Mouse (Mus musculus) CD4-positive, CD25-positive, alpha-beta regulatory T cell, adult 4 months (primary cell): Measurements from ENCODE around the gene Cabp7. TPM values are rescaled to one million over a fixed set of nuclear protein-coding genes. Genes with fewer than 3 reads are reported as not detected.
A peak's percentile ranks its signal among the peaks of the same experiment; 100 is the strongest.

Source experiments
- ATAC-seq: one replicate; pipeline ENCODE4 v1.8.0; 2017
- polyA plus RNA-seq, 2 experiments: library from polyadenylated mRNA; unstranded; fragments of 100-300 nt; shearing (Covaris generic); gene quantifications; one replicate each; pipeline ENCODE4 v1.2.1; 2017

Gene Cabp7
- polyA plus RNA-seq, 2 experiments from 2014 or later = 0.24 TPM; not detected in 1

DNA sequence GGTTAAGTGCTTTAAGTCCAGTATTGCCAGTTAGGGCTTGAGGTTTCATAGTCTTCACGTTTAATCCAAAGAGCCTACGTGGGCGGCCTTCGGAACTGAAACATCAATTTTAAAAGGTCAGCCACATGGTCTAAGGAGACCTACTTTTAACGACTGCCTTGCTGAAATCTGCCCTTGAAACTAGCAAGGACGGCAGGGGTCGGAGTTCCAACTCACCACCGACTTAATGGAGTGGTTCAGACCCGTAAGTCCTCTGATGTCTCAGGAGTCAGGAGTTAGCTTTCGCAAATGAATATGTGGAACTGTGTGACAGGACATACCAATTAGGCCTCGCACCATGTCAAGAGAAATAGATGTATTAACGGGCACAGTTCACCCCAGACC lies 42.9 kb downstream of the Cabp7 start:
- ATAC-seq = peak; percentile 2

DNA sequence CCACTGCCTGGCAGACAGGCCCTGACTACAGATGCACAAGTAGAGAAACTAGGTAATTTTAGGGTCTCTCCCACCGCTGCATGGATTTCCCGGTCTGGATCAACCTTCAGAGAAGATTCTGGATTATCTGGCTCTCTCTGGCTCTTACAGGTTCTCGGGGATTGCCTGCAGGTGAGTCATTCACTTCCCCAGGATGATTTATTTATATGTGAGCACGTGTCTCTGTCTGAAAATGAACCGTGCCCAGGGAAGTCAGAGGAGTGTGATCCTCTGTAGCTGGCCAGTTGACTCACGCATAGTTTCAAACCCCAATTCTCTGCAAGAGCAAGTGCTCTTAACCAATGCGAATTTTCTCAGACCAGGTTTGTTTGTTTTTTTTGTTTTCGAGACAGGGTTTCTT lies 45.9 kb downstream of the Cabp7 start:
- no peak for ATAC-seq

DNA sequence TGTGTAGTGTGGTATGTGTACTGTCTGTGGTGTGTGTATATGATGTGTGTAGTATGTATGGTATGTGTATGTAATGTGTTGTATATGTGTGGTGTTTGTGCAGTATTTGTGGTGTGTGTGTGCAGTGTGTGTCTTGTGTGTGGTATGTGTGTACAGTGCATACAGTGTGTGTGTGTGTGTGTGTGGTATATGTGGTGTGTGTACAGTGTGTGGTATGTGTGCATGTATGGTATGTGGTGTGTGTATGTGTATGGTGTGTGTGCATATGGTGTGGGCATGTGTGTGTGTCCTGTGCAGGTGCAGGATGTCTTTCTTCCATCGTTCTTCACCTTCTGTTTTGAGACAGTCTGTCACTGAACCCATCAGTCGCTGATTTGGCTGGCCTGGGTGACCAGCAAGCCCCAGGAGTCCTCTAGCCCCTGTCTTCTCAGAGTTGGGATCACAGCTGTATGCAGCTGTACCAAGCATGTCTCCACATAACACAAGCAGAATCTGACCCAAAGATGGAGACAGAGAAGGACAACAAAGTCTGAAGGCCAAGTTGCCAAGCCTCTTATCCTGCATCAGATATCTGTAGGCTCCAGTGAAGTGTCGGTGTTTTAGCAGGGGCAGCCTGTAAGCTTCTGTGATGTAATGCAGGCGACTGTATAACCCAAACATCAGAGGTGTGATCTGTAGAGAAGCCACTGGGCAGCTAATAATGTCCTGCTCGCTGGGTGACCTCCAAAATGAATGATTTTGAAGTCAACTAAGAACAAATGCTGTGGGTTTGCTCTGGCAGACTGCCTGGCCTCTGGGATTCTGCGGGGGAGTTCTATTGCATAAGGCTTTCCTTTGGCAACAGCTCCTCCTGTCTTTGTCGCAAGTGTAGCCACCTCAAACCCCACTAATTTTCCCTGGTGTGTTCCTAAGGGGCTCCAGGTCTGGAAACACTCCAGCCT lies 49.3 kb downstream of the Cabp7 start:
- ATAC-seq = no peak

DNA sequence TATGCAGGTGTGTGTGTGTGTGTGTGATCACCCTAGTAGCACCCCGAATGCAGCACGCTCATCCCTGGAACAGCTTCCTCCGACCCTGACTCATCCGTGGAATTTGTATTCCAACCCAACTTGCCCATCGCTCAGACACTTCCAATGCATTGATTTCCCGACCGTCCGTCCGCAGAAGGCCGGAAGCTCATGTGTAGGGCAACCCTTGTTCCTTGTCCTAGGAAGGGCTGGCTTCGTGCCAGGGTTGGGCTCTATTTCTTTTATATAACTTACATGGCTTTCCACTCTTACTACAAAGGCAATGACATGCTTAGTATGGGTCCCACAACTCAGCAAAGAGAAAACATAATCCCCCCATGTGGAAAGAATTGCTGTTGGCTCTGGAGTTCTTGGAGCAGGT lies 54.4 kb downstream of the Cabp7 start:
- ATAC-seq = no peak

DNA sequence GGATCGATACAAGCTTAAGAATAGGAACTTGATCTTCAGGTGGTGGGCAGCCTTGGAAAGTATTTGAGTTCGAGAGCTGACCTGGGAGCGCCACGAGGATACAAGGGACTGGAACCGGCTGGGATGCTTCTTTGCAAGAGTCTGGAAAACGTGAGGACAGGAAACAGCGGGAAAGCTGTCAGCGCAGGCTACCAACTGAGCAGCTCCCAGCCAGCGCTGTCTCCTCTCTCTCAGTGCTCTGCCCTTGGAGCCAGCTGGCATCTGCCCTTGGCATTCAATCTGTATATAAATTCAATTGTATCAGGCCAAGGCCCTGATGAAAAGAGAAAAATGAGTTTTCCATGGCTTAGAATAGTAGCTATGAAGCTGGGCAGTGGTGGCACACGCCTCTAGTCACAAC lies 55.4 kb downstream of the Cabp7 start:
- ATAC-seq = no peak

DNA sequence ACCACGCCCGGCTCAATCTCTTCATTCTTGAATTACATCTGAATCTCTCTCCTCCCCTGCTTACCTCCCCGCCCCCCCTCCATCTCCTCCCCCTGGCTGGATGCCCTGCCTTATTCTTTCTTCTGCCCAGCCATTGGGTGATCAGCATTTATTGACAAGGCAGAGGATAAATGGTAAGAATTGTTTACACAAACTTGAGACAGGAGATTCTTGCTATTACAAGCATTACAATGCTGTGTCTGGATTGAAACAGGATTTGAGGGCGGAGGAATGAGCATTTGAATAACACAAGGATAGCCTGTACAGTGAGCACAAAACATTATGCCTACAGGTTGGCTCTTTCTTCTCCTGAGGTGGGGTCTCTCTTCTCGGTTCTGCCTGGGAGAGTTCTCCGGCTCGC lies 56.2 kb downstream of the Cabp7 start:
- no peak for ATAC-seq

DNA sequence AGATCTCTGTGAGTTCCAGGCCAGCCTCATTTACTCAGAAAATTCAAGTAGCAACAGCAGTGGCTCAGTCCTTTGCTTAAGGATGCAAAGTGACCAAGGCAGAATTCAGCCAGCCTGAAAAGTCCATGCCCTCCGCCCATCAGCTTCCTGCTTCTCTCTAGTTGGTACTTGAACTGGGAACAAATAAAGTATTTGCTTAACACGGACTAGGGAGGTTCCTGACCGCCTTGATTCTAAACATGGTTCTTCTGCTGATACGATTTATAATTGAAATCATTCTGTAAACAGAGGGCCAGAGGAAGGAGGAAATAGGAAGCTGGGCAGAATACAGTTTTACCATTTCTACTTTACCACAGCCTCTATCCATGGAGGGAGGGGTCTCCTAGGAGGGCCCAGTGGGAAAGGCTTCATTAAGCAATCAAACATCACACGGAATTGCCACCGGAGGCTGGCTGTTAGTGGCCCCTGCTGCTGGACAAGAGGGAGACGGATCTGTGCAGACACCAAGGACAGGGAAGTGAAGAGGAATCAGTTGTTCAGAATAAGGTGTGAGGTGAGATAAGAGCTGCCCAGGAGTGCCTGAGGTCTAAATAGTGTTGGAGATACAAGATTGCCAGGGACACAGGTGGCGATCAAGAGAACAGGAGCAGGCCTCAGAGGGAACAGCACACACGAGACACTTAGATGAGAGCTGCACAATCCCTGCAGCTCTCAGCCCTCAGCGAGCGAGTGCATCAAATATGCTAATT lies 57.8 kb downstream of the Cabp7 start:
- ATAC-seq = no peak

DNA sequence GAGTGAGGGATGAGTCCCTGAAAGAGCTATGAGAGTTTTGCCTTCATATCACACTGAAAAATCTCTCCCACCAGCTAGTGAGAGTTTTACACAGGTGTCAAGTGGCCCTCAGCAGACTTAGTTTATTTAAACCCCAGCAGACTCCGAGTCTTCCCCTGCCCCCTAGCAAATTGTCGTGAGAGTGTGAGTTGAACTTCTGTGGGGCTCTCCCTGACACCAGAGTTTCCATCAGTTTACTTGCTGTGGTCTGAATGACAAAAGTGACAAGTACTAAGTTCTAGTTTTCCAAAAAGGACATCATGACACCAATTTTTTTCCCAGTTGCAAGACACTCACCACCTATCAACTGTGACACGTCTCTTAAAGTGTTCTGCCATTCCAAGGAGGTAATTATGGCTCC lies 58.7 kb downstream of the Cabp7 start:
- ATAC-seq = peak; percentile 71

DNA sequence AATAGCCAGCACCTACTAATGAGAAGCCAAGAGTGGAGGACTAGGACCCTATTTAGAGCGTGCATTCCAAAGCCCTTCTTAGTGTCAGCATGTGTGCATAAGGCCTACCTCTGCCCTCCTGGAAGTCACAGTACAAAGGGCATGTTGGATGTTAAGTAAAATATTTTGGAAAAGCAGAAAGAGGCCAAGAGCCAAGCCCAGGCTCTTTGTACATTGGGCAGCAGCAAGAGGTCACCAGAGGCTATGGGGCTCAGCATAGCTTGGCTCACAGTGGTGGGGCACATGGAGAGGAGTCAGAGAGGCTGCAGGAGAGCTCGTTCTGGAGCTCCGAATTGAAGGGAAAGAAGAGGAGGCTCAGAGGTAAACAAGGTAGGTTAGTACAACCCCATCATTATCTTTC lies 59.6 kb downstream of the Cabp7 start:
- no peak for ATAC-seq

Other genes with a start within 250 kb of the Cabp7 start
- 10 to 100 TPM; 34.7 to 42.2 TPM for gene Mtmr3, start 151.9 kb downstream of the Cabp7 start, polyA plus RNA-seq
- gene Gm11032, start 126.7 kb downstream of the Cabp7 start, polyA plus RNA-seq = not detected
- 10 to 100 TPM; 30.6 to 51.0 TPM for gene Ascc2, start 109.0 kb downstream of the Cabp7 start, polyA plus RNA-seq
- gene Uqcr10, start 42.4 kb downstream of the Cabp7 start, polyA plus RNA-seq = 100 to 1,000 TPM; 400 to 440 TPM
- 100 to 1,000 TPM; 133 to 152 TPM for gene Zmat5, start 42.1 kb downstream of the Cabp7 start, polyA plus RNA-seq
- 10 to 100 TPM; 19.2 to 24.2 TPM for gene Nf2, start 102.8 kb upstream of the Cabp7 start, polyA plus RNA-seq
- gene Nipsnap1, start 127.2 kb upstream of the Cabp7 start, polyA plus RNA-seq = 10 to 100 TPM; 50.0 to 62.7 TPM
- gene Thoc5, start 148.5 kb upstream of the Cabp7 start, polyA plus RNA-seq = 10 to 100 TPM; 38.7 to 48.5 TPM
- 1 to 10 TPM; 6.6 to 6.9 TPM for gene Nefh, start 201.3 kb upstream of the Cabp7 start, polyA plus RNA-seq
- 10 to 100 TPM; 43.6 to 77.5 TPM for gene Ap1b1, start 240.0 kb upstream of the Cabp7 start, polyA plus RNA-seq